Mouse (Mus musculus): Measurements from ENCODE around the gene Mylk3.

Gene Mylk3

GRCm38 (mm10) chr8:85318534-85318933 is 67.6 kb downstream of the Mylk3 start:
- DNase-seq (ENCODE audit: low spot score), result no peak

GRCm38 (mm10) chr8:85313036-85313435 is 73.1 kb downstream of the Mylk3 start:
- no peak for DNase-seq (ENCODE audit: low spot score)

- DNase-seq (ENCODE audit: low spot score), result peak; percentile 68
Observed at GRCm38 (mm10) chr8:85311743-85312142, 74.4 kb downstream of the Mylk3 start.

GRCm38 (mm10) chr8:85308564-85308963 is 77.6 kb downstream of the Mylk3 start:
- no peak for DNase-seq (ENCODE audit: low spot score)

GRCm38 (mm10) chr8:85303531-85303930 is 82.6 kb downstream of the Mylk3 start:
- no peak for DNase-seq (ENCODE audit: low spot score)

GRCm38 (mm10) chr8:85302931-85303330 is 83.2 kb downstream of the Mylk3 start:
- no peak for DNase-seq (ENCODE audit: low spot score)

GRCm38 (mm10) chr8:85301941-85302340 is 84.2 kb downstream of the Mylk3 start:
- no peak for DNase-seq (ENCODE audit: low spot score)

- DNase-seq (ENCODE audit: low spot score), result peak; percentile 99
Observed at GRCm38 (mm10) chr8:85299434-85300077, 86.6 kb downstream of the Mylk3 start, which contains the start of the genes Orc6 and Vps35. Gene Orc6 (plus strand): TSS chr8:85299632. Gene Vps35 (minus strand): TSS chr8:85299802.

GRCm38 (mm10) chr8:85298600-85299433 is 87.3 kb downstream of the Mylk3 start:
- peak; percentile 46 for DNase-seq (ENCODE audit: low spot score)

GRCm38 (mm10) chr8:85286846-85287245 is 99.3 kb downstream of the Mylk3 start:
- DNase-seq (ENCODE audit: low spot score), result no peak

Data from embryo, embryonic 10.5 days (tissue).